Mouse (Mus musculus) MEL (cell line): ENCODE data around the gene Fbxl15. TPM values are rescaled to one million over a fixed set of nuclear protein-coding genes. Genes with fewer than 3 reads are reported as not detected.

ENCODE experiments used
- DNase-seq: peaks from one replicate; pipeline ENCODE4 v3.0.0; 2011; ENCODE audit warnings: low read depth, low spot score
- H3K27ac ChIP-seq: 2 replicates; pipeline ENCODE4 v1.5.1; 2012; ENCODE audit warnings: low read depth, mild to moderate bottlenecking, control low read depth, low read length, moderate library complexity; ENCODE audit not compliant: control insufficient read depth
- H3K27me3 ChIP-seq, 2 experiments: fragments of 150-350 bp in 1 of 2; sonication (generic) in 1 of 2; 2 replicates each; pipeline ENCODE4 v1.6.1; 2012; ENCODE audit warnings: low read length in 2 of 2, mild to moderate bottlenecking in 2 of 2, improper control_type of control experiment in 1 of 2, moderate library complexity in 1 of 2; ENCODE audit not compliant: insufficient read depth in 2 of 2, control insufficient read depth in 1 of 2
- H3K36me3 ChIP-seq, 2 experiments: 2 replicates each; pipeline ENCODE4 v1.6.1; 2012 to 2014; ENCODE audit warnings: low read length in 2 of 2, improper control_type of control experiment in 1 of 2, inconsistent platforms in 1 of 2, mild to moderate bottlenecking in 1 of 2; ENCODE audit not compliant: insufficient read depth in 2 of 2, control insufficient read depth in 1 of 2
- H3K4me1 ChIP-seq, 2 experiments: fragments of 150-350 bp in 1 of 2; sonication (generic) in 1 of 2; 2 replicates each; pipeline ENCODE4 v1.6.1; 2012; ENCODE audit warnings: low read length in 2 of 2, improper control_type of control experiment in 1 of 2, mild to moderate bottlenecking in 1 of 2; ENCODE audit not compliant: insufficient read depth in 2 of 2, control insufficient read depth in 1 of 2
- H3K4me3 ChIP-seq, 2 experiments: fragments of 150-350 bp in 1 of 2; sonication (generic) in 1 of 2; 2 replicates each; pipeline ENCODE4 v1.5.1; 2012; ENCODE audit warnings: low read depth in 2 of 2, low read length in 2 of 2, mild to moderate bottlenecking in 2 of 2, moderate library complexity in 2 of 2, control low read depth in 1 of 2, improper control_type of control experiment in 1 of 2; ENCODE audit not compliant: control insufficient read depth in 1 of 2, insufficient read depth in 1 of 2
- H3K79me2 ChIP-seq: 2 replicates; pipeline ENCODE4 v1.6.1; 2012; ENCODE audit warnings: mild to moderate bottlenecking, low read length, moderate library complexity; ENCODE audit not compliant: control insufficient read depth, poor library complexity, insufficient read depth
- H3K9ac ChIP-seq: 2 replicates; pipeline ENCODE4 v1.6.1; 2012; ENCODE audit warnings: low read depth, mild to moderate bottlenecking, control low read depth, low read length, moderate library complexity; ENCODE audit not compliant: control insufficient read depth, poor library complexity, severe bottlenecking
- H3K9me3 ChIP-seq: fragments of 150-350 bp; sonication (generic); replicated peaks from 2 replicates; pipeline ENCODE4 v1.6.1; 2012; ENCODE audit warnings: mild to moderate bottlenecking, low read length, improper control_type of control experiment, moderate library complexity; ENCODE audit not compliant: insufficient read depth
- CHD1 ChIP-seq: IDR thresholded peaks from 2 replicates; pipeline ENCODE4 v1.6.1; 2012; ENCODE audit warnings: low read depth, mild to moderate bottlenecking, inconsistent platforms, low read length, improper control_type of control experiment
- CHD2 ChIP-seq: IDR thresholded peaks from 2 replicates; pipeline ENCODE4 v1.6.1; 2011; ENCODE audit warnings: low read length, improper control_type of control experiment
- CTCF ChIP-seq, 3 experiments: IDR thresholded peaks in 2 of 3; conservative IDR thresholded peaks in 1 of 3; 2 replicates each; pipeline ENCODE4 v1.5.1; 2011 to 2012; ENCODE audit warnings: low read length in 3 of 3, low read depth in 2 of 3, mild to moderate bottlenecking in 2 of 3, improper control_type of control experiment in 1 of 3, inconsistent platforms in 1 of 3, mixed read lengths in 1 of 3, moderate library complexity in 1 of 3; ENCODE audit not compliant: control insufficient read depth in 1 of 3, insufficient read depth in 1 of 3, poor library complexity in 1 of 3, severe bottlenecking in 1 of 3
- GATA1 ChIP-seq: IDR thresholded peaks from 2 replicates; pipeline ENCODE4 v1.6.1; 2011; ENCODE audit warnings: low read depth, low read length, improper control_type of control experiment
- HCFC1 ChIP-seq: IDR thresholded peaks from 2 replicates; pipeline ENCODE4 v1.6.1; 2012; ENCODE audit warnings: low read depth, mild to moderate bottlenecking, inconsistent platforms, low read length, improper control_type of control experiment, moderate library complexity
- MAFK ChIP-seq: IDR thresholded peaks from 2 replicates; pipeline ENCODE4 v1.6.1; 2011; ENCODE audit warnings: low read depth, mild to moderate bottlenecking, low read length, improper control_type of control experiment, borderline replicate concordance
- MAX ChIP-seq: IDR thresholded peaks from 2 replicates; pipeline ENCODE4 v1.6.1; 2011; ENCODE audit warnings: low read length, improper control_type of control experiment
- MAZ ChIP-seq: IDR thresholded peaks from 2 replicates; pipeline ENCODE4 v1.6.1; 2012; ENCODE audit warnings: low read depth, mild to moderate bottlenecking, inconsistent platforms, low read length, improper control_type of control experiment
- MXI1 ChIP-seq: IDR thresholded peaks from 2 replicates; pipeline ENCODE4 v1.6.1; 2011; ENCODE audit warnings: mild to moderate bottlenecking, low read depth, low read length, improper control_type of control experiment
- RAD21 ChIP-seq: IDR thresholded peaks from 2 replicates; pipeline ENCODE4 v1.6.1; 2011; ENCODE audit warnings: mild to moderate bottlenecking, low read depth, low read length, improper control_type of control experiment
- RCOR1 ChIP-seq: IDR thresholded peaks from 2 replicates; pipeline ENCODE4 v1.6.1; 2012; ENCODE audit warnings: low read depth, mild to moderate bottlenecking, inconsistent platforms, low read length, improper control_type of control experiment
- SIN3A ChIP-seq: IDR thresholded peaks from 2 replicates; pipeline ENCODE4 v1.6.1; 2012; ENCODE audit warnings: low read length, improper control_type of control experiment, inconsistent platforms
- SMC3 ChIP-seq: IDR thresholded peaks from 2 replicates; pipeline ENCODE4 v1.6.1; 2011; ENCODE audit warnings: low read depth, low read length, improper control_type of control experiment
- TAL1 ChIP-seq: IDR thresholded peaks from 2 replicates; pipeline ENCODE4 v1.6.1; 2012; ENCODE audit warnings: mild to moderate bottlenecking, inconsistent platforms, low read length, moderate library complexity, mixed read lengths
- TBP ChIP-seq: IDR thresholded peaks from 2 replicates; pipeline ENCODE4 v1.8.0; 2011; ENCODE audit warnings: low read depth, low read length, improper control_type of control experiment
- USF2 ChIP-seq, 2 experiments: IDR thresholded peaks; 2 replicates each; pipeline ENCODE4 v1.6.1; 2011 to 2012; ENCODE audit warnings: improper control_type of control experiment in 2 of 2, low read length in 2 of 2, borderline replicate concordance in 1 of 2, inconsistent platforms in 1 of 2, low read depth in 1 of 2, mild to moderate bottlenecking in 1 of 2; ENCODE audit not compliant: insufficient read depth in 1 of 2
- ZNF384 ChIP-seq: IDR thresholded peaks from 2 replicates; pipeline ENCODE4 v1.6.1; 2012; ENCODE audit warnings: low read depth, mild to moderate bottlenecking, inconsistent platforms, low read length, improper control_type of control experiment
- polyA plus RNA-seq, 2 experiments: library from polyadenylated mRNA; stranded (reverse) in 1 of 2; unstranded in 1 of 2; fragments of >175 nt in 1 of 2; fragments of >200 nt in 1 of 2; gene quantifications; 2 replicates each; pipeline versions ENCODE4 v1.2.1 to v1.2.4; 2012; ENCODE audit warnings: low replicate concordance in 2 of 2, low read depth in 1 of 2; ENCODE audit not compliant: insufficient read length in 2 of 2, insufficient read depth in 1 of 2, missing spikeins in 1 of 2
- total RNA-seq: library from RNA; depleted of rRNA; stranded (reverse); fragments of 300-350 nt; gene quantifications from 2 replicates; pipeline ENCODE4 v1.2.3, GENCODE M21; 2012

The Fbxl15 gene
- total and polyA plus RNA-seq, 3 experiments = 12.7 to 13.2 TPM; not detected in 1

GRCm38 (mm10) chr19:46328081-46329030, at the start of gene Fbxl15 (continued):
- TF ChIP-seq MXI1 (peak; percentile 88), SIN3A (peak; percentile 98), MAX (peak; percentile 43; the same call in 1 of the 2 replicates), TBP (peak; percentile 88), CTCF (IDR thresholded peaks at IDR 0.05 in 2 of 3, conservative IDR thresholded peaks at IDR 0.05 in 1 of 3; ENCODE audit: control insufficient read depth in 1 of 3, insufficient read depth in 1 of 3, low read depth in 2 of 3, low read length in 3 of 3, poor library complexity in 1 of 3, severe bottlenecking in 1 of 3) (no peak), MAFK (no peak)

DNA sequence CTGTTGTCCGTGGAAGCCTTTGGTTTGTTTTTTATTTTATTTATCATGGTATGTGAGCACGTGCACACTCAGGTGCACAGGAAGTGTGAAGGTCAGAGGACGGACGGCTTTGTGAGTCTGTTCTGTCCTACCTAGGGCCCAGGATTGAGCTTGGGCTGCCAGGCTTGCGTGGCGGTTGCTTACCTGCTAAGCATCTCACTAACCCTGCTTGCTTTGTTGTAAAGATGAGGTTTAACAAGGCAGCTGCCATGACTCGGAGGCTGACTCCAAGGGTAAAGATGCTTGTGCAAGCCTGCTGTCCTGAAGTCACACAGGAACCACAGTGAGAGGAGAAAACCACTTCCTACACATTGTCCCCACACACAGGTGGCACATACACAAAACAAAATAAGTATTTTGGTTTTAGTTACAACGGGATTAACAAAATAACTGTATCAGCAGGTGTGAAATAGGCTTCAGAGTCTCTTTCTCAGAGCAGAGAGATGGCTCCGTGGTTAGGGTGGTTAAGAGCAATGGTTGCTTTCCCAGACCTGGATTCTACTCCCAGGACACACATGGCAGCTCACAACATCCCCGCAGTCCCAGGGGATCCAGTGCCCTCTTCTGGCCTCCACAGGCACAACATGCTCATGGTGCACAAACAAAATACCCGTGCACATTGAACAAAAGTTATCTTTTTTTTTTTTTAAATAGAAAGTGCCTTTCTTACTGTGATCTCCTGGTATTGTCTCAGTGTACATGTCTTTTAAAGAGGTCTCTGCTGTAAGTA, 45.7 kb upstream of the Fbxl15 start:
- Histone ChIP-seq H3K27ac (no peak overlapping the region), H3K9ac (no peak overlapping the region), H3K36me3 (peaks cover 0 to 2% of the 10 kb centered on the region in 2 experiments; a peak in 2 of 4 replicates), H3K4me3 (no peak overlapping the region), H3K9me3 (no peaks in the 10 kb centered on the region)
- TF ChIP-seq USF2 (IDR thresholded peaks at IDR 0.05; ENCODE audit: borderline replicate concordance in 1 of 2, insufficient read depth in 1 of 2, low read depth in 1 of 2, low read length in 2 of 2) (no peak), RAD21 (peak; percentile 23), SMC3 (peak; percentile 36), CTCF (IDR thresholded peaks at IDR 0.05 in 2 of 3, conservative IDR thresholded peaks at IDR 0.05 in 1 of 3; ENCODE audit: control insufficient read depth in 1 of 3, insufficient read depth in 1 of 3, low read depth in 2 of 3, low read length in 3 of 3, poor library complexity in 1 of 3, severe bottlenecking in 1 of 3) (peak; percentile 44 to 59 (median 49))
- TF ChIP-seq, all 39 proteins: peak for 3
- Histone ChIP-seq H3K4me1 (no peaks in the 10 kb centered on the region), H3K79me2 (no peaks in the 10 kb centered on the region), H3K27me3 (no peaks in the 10 kb centered on the region)
- DNase-seq = peak; percentile 27

- H3K4me1 ChIP-seq = no peaks in the 10 kb centered on the region
- H3K36me3 ChIP-seq = peaks cover 0 to 2% of the 10 kb centered on the region in 2 experiments; a peak in 2 of 4 replicates
- no peaks in the 10 kb centered on the region for H3K79me2 ChIP-seq
- no peaks in the 10 kb centered on the region for H3K9me3 ChIP-seq
- H3K9ac ChIP-seq = no peak overlapping the region
- H3K27ac ChIP-seq = no peak overlapping the region
- no peak overlapping the region for H3K4me3 ChIP-seq
- DNase-seq = no peak
- no peak for TF ChIP-seq CHD2
- no peak for TF ChIP-seq RCOR1
- no peak for TF ChIP-seq HCFC1
- no peak for TF ChIP-seq CHD1
- no peak for TF ChIP-seq ZNF384
- TF ChIP-seq TAL1 = no peak
- TF ChIP-seq GATA1 = no peak
- TF ChIP-seq MAZ = no peak
- TF ChIP-seq, all 39 proteins: peak for 0
- H3K27me3 ChIP-seq = no peaks in the 10 kb centered on the region
Observed at GRCm38 (mm10) chr19:46284686-46285085, 43.3 kb upstream of the Fbxl15 start.
